Mouse (Mus musculus): ENCODE results near the gene Olfr155.

The Olfr155 gene

DNA sequence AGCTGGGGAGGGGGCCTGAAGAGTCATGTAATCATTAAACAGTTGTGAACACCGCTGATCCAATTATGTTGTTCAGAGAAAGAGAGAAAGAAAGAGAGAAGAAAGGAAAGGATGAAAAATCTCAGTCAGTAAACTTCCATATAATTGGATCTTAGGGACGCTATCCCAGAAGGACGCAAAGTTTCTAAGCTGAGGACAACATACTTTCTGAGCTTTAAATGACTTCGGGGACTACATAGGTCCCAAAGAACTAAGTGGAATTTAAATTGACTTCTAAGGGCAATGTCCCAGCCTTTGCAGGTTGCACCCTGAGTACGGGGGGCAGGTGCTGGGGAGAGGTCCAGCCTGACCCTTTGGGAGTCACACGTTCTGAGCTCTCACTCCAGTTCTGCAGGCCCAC is at the start of gene Olfr155:
Gene Olfr155, plus strand, starts transcription at position 301 of the 400 bp plus-strand sequence.
- DNase-seq (ENCODE audit: low spot score in 2 of 2), result no peak

DNA sequence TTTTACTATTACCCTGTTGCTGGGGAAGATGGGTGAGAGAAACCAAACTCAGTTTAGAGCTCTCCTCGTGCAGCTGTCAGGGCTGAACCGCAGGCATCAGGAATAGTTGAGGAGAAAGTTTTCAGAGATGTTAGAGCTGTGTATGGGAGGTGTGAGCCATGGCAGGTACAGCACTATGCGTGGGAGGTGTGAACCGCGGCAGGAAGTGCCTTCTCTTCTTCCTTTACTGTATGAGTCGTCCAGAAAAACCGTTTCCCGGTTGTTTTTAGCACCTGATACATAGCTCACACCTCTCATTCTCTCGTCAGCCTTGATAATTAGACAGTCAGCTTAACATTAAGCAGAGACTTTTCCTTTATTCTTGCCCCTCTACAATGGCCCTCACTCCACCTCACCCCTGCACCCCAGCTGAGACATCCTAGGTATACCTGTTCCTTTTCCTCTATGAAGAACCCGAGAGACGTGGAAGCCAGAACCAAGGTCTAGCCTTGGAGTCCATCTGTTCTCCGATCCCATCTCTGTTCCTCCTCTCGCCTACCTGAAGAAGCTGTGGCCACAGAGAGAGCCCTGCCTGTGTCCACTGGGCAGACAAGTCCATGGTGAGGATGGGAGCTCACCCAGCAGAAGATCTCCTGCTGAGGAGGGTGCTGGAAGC is 28.3 kb upstream of the Olfr155 start:
- DNase-seq (ENCODE audit: low spot score in 2 of 2), result no peak

DNA sequence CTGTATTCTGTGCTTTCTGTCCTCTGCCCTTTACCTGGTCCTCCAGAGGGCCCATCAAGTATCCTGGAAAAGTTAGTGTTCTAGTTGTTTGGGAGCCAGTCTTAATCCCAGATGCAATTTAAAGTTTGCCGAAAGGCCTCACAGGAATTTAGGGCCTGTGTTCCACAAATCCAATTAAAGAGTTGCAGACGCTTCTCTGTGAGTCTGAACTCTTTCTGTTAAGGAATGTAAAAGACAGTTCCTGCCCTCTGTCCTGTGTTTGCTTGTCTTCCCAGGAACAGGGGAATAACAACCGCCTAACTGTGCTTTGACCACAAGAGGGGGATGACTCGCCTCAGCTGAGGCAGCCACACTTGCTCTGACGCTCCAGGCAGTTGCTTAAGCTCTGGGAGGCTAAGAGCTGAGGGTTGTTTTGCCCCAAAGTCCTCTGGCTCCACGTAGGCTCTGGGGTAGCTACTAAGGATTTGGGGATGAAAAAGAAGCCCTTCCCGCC is 27.5 kb upstream of the Olfr155 start, which contains the start of gene Olfr156:
Gene Olfr156, minus strand, starts transcription at position 51 of the 493 bp plus-strand sequence.
- DNase-seq (ENCODE audit: low spot score in 2 of 2), result no peak

DNA sequence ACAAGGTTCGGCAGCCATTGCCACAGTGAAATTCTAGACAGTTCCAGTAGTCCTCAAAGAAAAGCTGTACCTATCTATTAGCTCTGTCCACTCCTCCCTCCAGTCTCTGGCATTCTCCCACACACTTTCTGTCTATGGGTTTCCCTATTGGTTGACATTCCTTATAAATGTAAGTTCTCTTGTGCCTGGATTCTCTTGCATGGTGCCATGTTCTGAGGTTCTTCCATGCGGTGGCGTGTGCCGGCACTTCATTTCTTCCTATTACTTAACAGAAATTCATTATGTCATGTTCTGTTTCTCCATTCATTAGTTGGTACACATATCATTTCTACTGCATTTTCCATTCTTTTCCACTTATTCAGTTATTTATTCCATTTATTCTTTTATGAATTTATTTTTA is 22.6 kb upstream of the Olfr155 start:
- no peak for DNase-seq (ENCODE audit: low spot score in 2 of 2)

DNA sequence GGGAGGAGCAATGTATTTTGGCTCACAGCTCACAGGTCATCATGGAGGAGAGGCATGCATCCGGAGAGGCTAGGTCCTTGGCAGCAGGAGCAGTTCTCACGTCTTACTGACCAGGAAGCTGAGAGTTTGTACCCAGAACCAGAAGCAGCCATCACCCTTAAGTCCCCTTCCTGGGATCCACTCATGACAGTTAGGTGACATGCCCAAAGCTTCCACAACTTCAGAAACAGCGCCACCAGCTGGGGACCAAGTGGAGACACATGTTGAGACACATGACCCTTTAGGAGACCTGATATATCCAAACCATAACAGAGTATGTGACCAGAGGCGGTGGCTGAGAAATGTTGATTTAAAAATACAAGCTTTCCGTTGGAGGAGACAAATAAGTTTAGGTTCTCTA is 19.3 kb upstream of the Olfr155 start:
- no peak for DNase-seq (ENCODE audit: low spot score in 2 of 2)

DNA sequence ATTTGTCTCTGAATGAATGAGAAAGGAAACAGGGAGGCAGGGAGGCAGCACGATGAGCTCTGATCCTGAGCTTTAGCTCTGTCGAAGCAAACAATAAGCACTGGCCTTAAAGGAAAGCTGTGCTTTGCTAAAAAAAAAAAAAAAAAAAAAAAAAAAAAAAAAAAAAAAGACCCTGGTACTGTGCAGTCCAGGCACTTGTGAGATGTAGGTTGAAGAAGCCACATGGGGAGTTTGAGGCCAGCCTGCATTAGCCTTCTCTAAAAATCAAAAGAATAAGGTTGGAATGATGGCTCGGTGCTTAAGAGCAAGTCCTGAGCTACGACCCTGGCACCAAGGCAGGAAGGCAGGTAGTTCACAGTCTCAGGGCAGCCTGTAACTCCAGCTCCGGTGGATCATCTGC is 17.6 kb upstream of the Olfr155 start:
- DNase-seq (ENCODE audit: low spot score in 2 of 2), result no peak

DNA sequence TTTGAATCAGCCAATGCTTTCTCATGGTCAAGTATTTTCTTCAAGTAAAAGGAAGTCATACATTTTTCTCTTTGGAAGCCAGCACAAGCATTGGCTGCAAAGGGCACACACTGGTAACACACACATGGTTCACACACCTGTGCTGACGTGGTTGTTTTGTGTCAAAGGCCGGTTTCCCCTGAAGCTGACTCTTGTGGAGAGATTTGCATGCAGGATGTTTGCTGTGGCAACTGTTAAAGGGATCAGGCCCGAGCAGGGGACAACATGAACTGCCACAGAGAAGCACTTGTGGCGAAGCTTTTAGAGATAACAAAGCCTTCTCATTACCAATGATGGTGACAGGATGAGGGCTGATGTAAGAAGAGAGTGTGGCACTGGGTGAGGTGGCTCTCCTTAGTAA is 16.6 kb upstream of the Olfr155 start:
- DNase-seq (ENCODE audit: low spot score in 2 of 2), result no peak

DNA sequence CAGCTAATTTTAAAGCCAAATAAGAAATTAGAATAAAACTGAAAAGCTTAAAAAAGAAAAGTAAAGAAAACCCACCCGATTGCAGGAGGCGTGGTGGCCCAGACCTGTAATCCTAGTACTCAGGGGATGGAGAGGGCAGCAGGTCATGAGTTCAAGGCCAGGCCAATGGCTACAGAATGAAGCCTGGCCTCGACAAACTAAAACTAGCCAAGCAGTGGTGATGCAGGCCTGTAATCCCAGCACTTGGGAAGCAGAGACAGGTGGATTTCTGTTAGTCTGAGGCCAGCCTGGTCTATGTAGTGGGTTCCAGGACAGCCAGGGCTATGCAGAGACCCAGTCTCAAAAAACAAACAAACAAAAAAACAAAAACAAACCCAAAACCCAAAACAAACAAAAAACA is 13.0 kb upstream of the Olfr155 start:
- DNase-seq (ENCODE audit: low spot score in 2 of 2), result no peak

DNA sequence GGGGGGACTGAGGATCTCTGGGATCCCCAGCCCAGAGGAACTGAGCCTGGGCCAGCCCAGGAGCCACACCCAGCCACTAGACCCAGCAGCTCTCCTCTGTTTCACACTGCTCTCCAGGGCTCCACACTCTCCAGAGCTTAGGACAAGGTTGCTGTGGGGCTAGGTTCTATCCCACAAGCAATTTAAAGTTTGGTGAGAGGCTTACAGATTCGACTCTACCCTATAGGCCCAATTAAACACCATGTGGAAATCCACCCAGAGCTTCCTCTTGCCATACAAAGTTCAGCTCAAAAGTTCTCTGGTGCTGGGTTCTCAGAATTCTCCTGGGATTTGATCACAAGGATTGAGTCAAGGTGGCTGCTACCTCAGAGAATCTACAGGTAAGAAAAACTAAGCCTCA is 11.3 kb upstream of the Olfr155 start, which contains the start of gene Olfr157:
Gene Olfr157, minus strand, starts transcription at position 101 of the 400 bp plus-strand sequence.
- no peak for DNase-seq (ENCODE audit: low spot score in 2 of 2)

DNA sequence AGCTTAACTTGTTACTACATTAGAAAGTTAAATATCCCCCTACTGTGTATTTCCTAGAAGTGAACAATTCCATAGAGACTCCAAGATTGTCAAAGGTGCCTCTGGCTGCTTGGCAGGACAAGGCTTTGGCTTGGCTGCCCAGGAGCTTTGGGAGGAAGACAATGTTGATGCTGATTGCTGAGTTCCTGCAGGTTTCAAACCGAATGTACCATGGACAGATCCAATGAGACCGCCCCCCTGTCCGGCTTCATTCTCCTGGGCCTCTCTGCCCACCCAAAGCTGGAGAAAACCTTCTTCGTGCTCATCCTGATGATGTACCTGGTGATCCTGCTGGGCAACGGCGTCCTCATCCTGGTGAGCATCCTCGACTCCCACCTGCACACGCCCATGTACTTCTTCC is 2.7 kb downstream of the Olfr155 start:
- DNase-seq (ENCODE audit: low spot score in 2 of 2), result no peak

DNA sequence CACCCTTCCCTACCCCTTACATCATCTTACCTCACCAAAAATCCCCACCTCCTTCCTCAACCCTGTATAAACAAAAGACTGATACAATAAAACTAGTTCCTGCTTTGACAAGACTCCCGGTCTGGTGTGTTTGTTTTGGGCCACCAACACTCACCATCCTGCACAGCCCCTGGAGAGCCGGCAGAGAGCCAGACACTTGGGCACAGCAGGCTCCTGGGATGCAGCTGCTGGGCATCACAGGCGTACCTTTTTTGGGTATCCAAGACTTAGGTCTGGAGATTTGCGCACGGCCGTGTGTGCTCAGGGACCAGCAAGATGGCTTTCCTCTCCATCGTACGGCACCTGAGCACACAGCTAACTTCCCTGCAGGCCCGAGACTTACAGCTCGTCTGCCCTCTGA is 8.5 kb downstream of the Olfr155 start:
- no peak for DNase-seq (ENCODE audit: low spot score in 2 of 2)

DNA sequence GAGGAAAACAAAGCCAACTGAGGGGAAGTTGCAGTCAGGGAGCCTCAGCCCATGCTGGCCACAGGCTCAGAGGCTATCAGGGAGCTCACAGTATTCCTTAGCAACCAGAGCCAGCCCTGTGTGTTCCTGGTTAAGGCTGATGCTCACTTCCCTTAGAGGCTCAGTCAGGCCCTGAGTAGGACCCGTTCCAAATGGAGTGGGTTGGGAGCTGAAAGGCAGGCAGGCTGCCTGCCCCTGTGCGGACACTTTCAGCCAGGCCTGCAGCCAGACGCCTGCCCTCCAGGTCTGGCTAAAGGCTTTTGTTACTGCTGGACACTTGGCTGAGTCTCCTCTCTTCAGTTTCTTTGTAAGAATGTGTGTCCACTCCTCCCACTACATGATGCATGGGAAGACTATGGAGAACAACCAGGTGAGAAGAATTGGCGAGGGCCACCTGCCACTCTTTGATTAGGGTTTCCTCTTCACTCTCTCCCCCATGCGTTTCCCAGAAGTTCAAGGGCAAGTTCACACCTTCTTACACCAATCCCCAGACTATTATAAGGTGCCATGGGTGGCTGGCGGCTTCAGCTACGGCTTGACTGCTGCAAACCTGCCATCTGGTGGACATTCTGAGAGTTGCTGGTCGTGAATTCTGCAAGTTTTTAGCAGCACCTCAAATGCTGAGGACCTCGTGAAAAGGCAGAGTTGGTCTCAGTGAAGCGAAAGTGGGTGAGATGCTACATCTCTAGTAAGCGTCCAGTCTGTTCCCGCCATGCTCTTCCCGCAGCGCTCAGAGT is 9.6 kb downstream of the Olfr155 start:
- peak; percentile 15 to 31 for DNase-seq (ENCODE audit: low spot score in 2 of 2)

DNA sequence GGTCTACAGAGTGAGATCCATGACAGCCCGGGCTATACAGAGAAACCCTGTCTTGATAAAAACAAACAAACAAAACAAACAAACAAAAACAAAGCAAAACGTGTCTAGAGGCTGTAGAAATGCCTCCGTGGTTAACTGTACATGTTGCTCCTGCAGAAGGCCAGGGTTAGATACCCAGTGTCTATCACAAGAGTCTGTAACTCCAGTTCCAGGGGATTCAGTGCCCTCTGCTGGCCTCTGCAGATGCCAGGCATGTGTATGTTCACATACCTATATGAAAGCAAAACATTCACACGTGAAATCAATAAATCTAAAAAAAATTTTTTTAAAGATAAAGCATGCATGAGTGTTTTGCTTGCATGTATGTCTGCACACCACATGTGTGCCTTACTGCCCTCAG is 11.9 kb downstream of the Olfr155 start:
- DNase-seq (ENCODE audit: low spot score in 2 of 2), result no peak

DNA sequence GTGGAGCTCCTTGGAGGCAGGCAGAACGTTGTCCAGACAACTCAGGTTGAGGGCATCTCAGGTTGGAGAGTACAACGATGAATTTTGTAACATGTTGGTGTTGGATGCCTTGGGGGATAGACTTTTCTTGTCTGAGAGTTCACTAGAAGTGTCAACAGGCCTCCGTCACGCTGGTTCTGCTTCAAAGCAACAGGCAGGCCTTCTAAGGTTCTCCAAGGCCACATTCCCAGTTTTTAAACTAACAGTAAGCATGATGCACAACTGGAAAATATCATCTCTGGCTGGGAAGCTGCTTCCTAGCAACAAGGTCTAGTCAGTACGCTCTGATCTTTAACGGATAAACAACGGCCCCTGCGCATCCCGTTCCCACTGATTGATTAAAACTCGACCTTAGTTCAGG is 18.5 kb downstream of the Olfr155 start:
- no peak for DNase-seq (ENCODE audit: low spot score in 2 of 2)

DNA sequence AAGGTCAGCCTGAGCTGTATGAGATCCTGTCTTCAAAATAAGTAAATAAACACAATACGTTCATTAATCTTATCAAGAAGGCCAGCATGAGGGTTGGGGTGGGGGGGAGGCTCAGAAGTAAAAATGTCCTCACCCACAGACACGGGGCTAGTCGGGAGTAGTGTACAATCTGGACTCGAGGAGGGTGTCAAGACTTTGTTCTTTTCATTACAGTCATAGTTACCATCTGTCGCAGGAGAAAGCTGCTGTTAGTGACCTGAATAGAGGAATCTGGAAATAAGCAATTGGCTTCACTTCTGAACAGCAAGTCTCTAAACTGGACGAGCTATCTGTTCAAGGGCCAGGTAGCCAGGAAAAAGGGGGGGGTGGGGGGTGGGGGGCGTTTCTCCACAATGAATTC is 23.1 kb downstream of the Olfr155 start:
- no peak for DNase-seq (ENCODE audit: low spot score in 2 of 2)

DNA sequence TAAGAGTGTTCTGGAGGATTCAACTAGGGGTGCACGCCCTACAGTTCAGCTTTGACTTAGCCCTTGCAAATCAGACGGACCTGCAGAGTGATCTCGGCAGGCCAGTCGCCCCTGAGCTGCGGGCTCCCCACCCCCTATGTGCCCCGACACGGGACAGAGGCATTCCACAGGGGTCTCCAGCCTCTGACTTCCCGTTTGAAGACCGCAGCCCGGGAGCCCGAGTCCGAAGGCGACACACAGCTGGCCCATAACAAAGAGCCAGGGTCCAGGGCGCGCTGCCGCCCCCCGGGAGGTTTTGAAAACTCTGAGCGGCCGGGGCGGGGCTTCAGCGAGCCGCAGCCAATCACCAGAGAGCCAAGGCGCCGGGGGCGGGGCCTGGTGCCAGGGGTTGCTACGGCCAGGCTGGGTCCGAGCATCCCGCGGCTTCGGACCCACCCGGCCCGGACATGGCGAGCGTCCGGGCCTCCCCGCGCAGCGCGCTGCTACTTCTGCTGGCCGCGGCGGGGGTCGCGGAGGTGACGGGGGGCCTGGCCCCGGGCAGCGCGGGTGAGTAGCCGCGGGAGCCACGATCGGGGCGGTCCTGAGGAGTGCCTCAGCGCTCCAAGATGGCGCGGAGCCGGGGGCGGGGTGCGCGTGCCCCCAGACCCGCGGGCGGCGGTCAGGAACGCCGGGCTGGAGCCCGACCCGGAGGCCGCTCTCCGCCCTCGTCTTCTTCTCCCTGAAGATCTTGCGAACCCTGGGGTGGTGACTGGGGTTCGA is 24.0 kb downstream of the Olfr155 start, which contains the start of gene Reck:
Gene Reck, plus strand, starts transcription at position 371 of the 759 bp plus-strand sequence.
- peak; percentile 62 to 63 for DNase-seq (ENCODE audit: low spot score in 2 of 2)

DNA sequence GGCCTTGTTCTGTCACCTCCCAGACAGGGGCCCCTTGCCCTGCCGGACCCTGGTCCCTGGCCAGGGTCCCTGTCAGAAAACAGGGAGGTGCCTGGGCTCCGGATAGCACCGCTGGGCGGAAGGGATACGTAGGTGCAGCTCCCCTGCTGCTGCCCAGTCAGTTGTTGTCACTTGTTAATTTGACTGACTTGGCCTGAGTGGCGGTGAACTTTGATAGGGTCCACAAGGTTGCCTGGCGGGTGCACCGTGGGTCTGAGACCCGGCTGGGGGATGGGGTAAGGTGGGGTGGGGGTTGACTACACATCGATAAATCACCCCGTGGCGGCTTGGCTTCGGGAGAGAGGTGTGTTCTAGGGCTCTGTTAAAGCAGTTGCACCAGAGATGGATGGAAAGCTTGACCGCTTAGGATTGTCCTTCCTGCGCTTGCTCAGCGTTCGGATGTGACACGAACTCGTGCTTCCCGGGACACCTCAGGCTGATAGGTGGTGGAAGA is 24.6 kb downstream of the Olfr155 start:
- DNase-seq (ENCODE audit: low spot score in 2 of 2), result no peak

DNA sequence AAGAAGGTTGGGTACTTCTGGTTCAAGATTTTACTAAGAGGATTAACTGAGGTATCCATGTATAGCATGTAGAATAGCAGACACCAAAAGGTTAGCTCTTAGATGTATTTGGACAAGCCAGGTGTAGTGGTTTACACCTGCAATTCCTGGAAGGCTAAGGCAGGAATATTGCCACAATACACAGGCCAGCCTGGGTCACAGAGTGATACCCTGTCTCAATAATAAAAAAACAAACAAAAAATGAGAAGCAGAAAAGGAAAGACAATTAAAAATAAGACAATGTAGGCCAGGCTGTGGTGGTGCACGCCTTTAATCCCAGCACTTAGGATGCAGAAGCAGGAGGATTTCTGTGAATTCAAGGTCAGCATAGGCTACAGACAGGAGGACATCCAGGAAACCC is 25.9 kb downstream of the Olfr155 start:
- no peak for DNase-seq (ENCODE audit: low spot score in 2 of 2)

DNA sequence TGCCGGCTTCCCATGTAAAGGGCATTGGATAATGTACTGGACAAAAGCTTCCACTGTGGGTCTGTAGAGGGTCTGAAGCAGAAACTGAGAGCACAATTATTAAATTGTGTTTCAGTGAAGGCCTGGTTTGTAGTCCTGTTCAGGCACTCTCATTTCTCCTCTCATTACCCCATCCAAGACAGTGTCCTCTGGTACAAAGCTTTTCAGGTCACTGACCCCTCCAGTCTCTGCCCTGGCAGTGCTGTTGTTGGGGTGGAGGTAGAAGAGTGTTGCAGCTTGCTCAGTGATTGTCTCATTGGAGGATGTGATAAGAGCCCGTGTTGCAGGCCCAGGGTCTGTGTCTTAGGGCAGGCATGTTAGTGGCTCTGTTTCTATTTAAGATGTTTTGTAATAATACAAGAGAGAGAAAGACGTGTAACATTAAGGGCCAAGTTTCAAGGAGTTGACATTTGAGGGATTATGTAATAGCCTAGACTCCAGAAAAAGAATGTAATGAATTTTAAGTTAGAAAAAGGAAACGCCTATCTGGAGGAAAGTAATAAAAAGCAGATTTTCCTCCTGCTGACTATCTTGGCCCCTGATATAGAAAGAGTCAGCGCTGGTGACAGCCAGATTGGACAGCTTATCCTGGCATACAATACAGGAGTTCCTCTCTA is 26.9 kb downstream of the Olfr155 start:
- no peak for DNase-seq (ENCODE audit: low spot score in 2 of 2)

DNA sequence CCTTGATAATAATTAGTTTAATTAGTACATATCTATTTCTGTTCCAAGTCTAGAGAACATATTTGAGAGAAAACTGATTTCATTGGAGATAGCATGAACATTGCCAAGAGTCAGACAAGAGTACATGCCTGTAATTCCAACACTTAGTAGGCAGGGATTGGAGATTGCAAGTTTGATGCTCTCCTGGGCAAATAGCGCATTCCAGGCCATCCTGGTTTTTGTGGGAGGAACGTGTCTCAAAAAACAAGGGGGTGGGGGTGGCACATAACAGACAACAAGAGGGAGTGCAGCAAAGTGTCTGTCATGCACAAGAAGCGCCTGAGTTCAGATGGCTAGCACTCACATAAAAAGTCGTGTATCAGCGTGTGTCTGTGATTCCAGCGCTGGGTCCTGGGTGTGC is 28.2 kb downstream of the Olfr155 start:
- DNase-seq (ENCODE audit: low spot score in 2 of 2), result no peak

DNA sequence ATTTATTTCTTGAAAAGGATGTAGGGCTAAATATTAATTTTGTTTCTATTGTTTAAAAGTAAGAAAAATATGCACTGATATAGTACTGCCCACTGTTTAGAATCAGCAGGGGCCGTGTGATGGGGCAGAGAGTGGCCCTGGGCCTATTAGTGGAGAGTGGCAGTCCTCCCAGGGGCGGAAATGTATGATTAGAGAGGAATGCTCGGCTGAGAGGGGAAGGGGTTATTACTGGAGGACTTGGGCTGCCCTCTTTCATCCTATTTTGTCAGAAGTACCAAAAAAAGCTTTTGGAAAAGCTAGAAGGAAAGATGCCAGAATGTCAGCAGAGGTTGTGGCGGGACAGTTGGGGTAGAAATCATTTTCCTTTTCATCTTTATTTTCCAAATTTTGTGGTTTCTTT is 32.8 kb downstream of the Olfr155 start:
- DNase-seq (ENCODE audit: low spot score in 2 of 2), result no peak

DNA sequence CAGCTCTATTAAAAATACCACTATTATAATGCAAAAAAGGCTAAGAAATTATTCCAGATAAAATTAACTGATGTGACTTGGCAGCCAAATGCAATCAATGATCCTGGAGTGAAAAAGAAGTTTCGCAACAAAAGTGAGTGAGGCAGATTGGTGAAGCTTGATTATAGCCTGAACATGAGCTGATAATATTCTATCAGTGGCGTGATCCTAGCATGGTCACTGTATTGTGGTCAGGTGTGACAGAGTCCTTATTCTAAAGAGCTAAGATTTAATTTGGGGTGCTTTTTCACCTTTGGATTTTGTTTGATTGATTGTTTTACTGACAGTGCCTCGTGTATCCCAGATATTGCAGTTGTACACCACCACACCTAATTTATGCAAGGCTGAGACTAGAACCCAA is 39.9 kb downstream of the Olfr155 start:
- DNase-seq (ENCODE audit: low spot score in 2 of 2), result no peak

Measured in right cerebral cortex, postnatal 36 days (tissue).